Mouse (Mus musculus) heart, postnatal 0 days (tissue): Measurements from ENCODE around the gene Tex101.

ENCODE experiments used
- CTCF ChIP-seq: IDR thresholded peaks from 2 replicates; pipeline ENCODE4 v1.5.1; 2016; ENCODE audit warnings: antibody characterized with exemption, control low read depth, low read depth
- EP300 ChIP-seq: IDR thresholded peaks from 2 replicates; pipeline ENCODE4 v1.6.1; 2016; ENCODE audit warnings: antibody characterized with exemption, low read depth

- TF ChIP-seq CTCF (no peak), EP300 (no peak)
Observed at GRCm38 (mm10) chr7:24644492-24644891, 32.0 kb downstream of the Tex101 start.
